In genomic region chr10:25268476-25269351, GRCm38 (mm10) we compare ENCODE assay signal across 7 mouse cellular contexts. TPM values are rescaled to one million over a fixed set of nuclear protein-coding genes. Genes with fewer than 3 reads are reported as not detected.
DNase-seq lines count a peak whose midpoint lies in the region; ATAC-seq and TF ChIP-seq lines count a peak whose summit lies in the region.

No protein-coding gene starts in this region.

- peak; percentile 87 for ATAC-seq in granulocyte monocyte progenitor cell, adult 5-6 weeks (replicated peaks; ENCODE audit: poor library complexity, severe bottlenecking)
- ATAC-seq in kidney, embryonic 14.5 days (ENCODE audit: low FRiP score, low TSS enrichment), result peak; percentile 60; the same call in 1 of the 2 replicates

- peak; percentile 43; the same call in 1 of the 2 replicates for TF ChIP-seq CTCF in brain, embryonic 14.5 days (IDR thresholded peaks at IDR 0.05; ENCODE audit: borderline replicate concordance, extremely low read depth, insufficient read depth, insufficient read length)

- H3K27me3 ChIP-seq in kidney, embryonic 14.5 days (ENCODE audit: control insufficient read depth, insufficient read depth, low read length), result no peaks in the 10 kb centered on the region

- WGBS in kidney, embryonic 14.5 days, result 55% methylated on average over 18 of the region's 18 CpGs

- TF ChIP-seq POLR2A in brain, embryonic 14.5 days (IDR thresholded peaks at IDR 0.05; ENCODE audit: borderline replicate concordance, extremely low read depth, insufficient read depth, insufficient read length, poor library complexity, severe bottlenecking), result no peak

- no peak overlapping the region for H3K4me3 ChIP-seq in kidney, embryonic 14.5 days (ENCODE audit: low read length)

- peak overlapping the region; percentile 17; the same call in 1 of the 2 replicates for H3K4me2 ChIP-seq in kidney, embryonic 14.5 days (replicated peaks; ENCODE audit: low read depth, low read length)

- H3K27ac ChIP-seq in kidney, embryonic 14.5 days (ENCODE audit: low read depth, low read length), result no peak overlapping the region

- no peaks in the 10 kb centered on the region for H3K4me1 ChIP-seq in kidney, embryonic 14.5 days (ENCODE audit: control insufficient read depth, insufficient read depth, low read length)

- H3K9me3 ChIP-seq in kidney, embryonic 14.5 days (ENCODE audit: control insufficient read depth, low read length), result no peaks in the 10 kb centered on the region

- H3K9ac ChIP-seq in kidney, embryonic 14.5 days (ENCODE audit: low read depth, low read length), result no peak overlapping the region

- H3K36me3 ChIP-seq in kidney, embryonic 14.5 days (ENCODE audit: control insufficient read depth, insufficient read depth, low read length), result no peaks in the 10 kb centered on the region

- peak; percentile 27 for DNase-seq in ovary, postnatal 14 days (ENCODE audit: low spot score)
- DNase-seq in ovary, postnatal 10 days (ENCODE audit: low spot score), result no peak
- peak; percentile 84 for DNase-seq in brain, embryonic 14.5 days (ENCODE audit: low read depth)
- peak; percentile 49 for DNase-seq in mesoderm, embryonic 11.5 days (ENCODE audit: low read depth, low spot score)
- DNase-seq in yolk sac, embryonic 10.5 days (ENCODE audit: low spot score), result peak; percentile 44

RNA-seq across cellular contexts. Expression of gene Akap7, which starts 39.0 kb away (rescaled TPM):
- 17.6 and 24.6 TPM in 2 replicates for polyA plus RNA-seq in brain, embryonic 14.5 days (2012; rRNA removed)
- 10.9 and 19.6 TPM in 2 replicates for total RNA-seq in granulocyte monocyte progenitor cell, adult 5-6 weeks (2014; fragmentation: Nextera tagmentation)
- 18.7 and 23.1 TPM in 2 replicates for total RNA-seq in granulocyte monocyte progenitor cell, adult 5-6 weeks (2017)
- 27.0 and 30.3 TPM in 2 replicates for polyA plus RNA-seq in kidney, embryonic 14.5 days (2014; fragmentation: Nextera tagmentation; extraction: Ambion mirVana)
